Comparison of ENCODE assay signal across 8 mouse cellular contexts in the genomic region with DNA sequence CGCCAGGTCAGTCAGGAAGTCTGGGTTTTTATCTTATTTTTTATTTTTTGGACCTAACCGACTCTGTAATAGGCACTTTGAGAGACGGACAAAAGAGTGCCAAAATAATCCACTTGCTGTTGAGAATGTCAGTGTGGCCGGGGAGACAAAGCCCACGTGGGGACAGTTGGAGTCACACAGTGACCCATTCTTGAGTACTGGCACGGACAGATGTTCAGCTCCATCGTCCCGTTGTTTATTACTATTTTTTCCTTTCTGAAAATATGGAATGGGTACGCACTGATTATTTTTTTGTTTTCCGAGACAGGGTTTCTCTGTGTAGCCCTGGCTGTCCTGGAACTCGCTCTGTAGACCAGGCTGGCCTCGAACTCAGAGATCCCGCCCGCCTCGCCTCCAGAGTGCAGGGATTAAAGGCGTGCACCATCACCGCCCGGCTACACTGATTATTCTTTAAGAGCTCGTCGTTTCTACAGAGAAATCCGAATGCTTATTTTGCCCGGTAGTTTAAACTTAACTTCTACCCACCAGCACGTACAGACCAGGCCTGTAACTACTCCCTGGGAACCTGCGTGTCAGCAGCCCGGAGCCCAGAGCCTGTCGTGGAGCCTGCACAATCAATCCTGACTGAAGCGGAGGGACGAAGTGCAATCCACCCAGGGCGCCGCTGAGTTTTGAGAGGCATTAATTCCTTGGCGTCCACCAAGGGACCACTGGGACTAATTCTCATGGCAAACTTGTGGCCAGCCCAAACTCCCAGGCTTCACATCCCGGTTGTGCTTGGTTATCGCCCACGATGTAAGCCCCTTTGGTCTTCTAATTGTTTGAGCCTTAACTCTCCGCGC. TPM values are rescaled to one million over a fixed set of nuclear protein-coding genes. Genes with fewer than 3 reads are reported as not detected.
A peak's percentile ranks its signal among the peaks of the same experiment; 100 is the strongest.
DNase-seq lines count a peak whose midpoint lies in the region; ATAC-seq and TF ChIP-seq lines count a peak whose summit lies in the region.

No protein-coding gene starts in this region.

- WGBS in lung, embryonic 15.5 days: 2% methylated on average over 36 of the region's 36 CpGs
- 1% methylated on average over 36 of the region's 36 CpGs for WGBS in forebrain, embryonic 10.5 days
- 4% methylated on average over 36 of the region's 36 CpGs for WGBS in kidney, postnatal 0 days
- under 1% methylated on average over 36 of the region's 36 CpGs for WGBS in midbrain, embryonic 12.5 days

- no peak for DNase-seq in lung, postnatal 36 days
- no peak for DNase-seq in forebrain, embryonic 10.5 days (ENCODE audit: extremely low spot score, low spot score)
- peak; percentile 35 for DNase-seq in kidney, postnatal 0 days (ENCODE audit: low spot score)
- DNase-seq in frontal cortex, adult 2 months (ENCODE audit: extremely low spot score in 1 of 2, low spot score in 1 of 2): no peak
- no peak for DNase-seq in layer of hippocampus, postnatal 10 days (ENCODE audit: low spot score in 2 of 2)

- peak; percentile 12; the same call in 1 of the 2 replicates for ATAC-seq in lung, embryonic 15.5 days (ENCODE audit: borderline replicate concordance, extremely low read depth, low FRiP score, low TSS enrichment)
- ATAC-seq in kidney, postnatal 0 days (replicated peaks; ENCODE audit: low FRiP score, low read depth): peak; percentile 33; the same call in 1 of the 2 replicates
- ATAC-seq in midbrain, embryonic 12.5 days (ENCODE audit: low FRiP score, low read depth): peak; percentile 55; the same call in 1 of the 2 replicates

- no peaks in the 10 kb centered on the region for H3K27me3 ChIP-seq in lung, embryonic 15.5 days
- H3K27me3 ChIP-seq in forebrain, embryonic 10.5 days (ENCODE audit: poor library complexity, severe bottlenecking): no peaks in the 10 kb centered on the region
- no peaks in the 10 kb centered on the region for H3K27me3 ChIP-seq in kidney, postnatal 0 days (ENCODE audit: insufficient read depth, low read length)
- no peaks in the 10 kb centered on the region for H3K27me3 ChIP-seq in midbrain, embryonic 12.5 days

- no peak for TF ChIP-seq POLR2A in bone marrow macrophage, adult 2 months (IDR thresholded peaks at IDR 0.05; ENCODE audit: borderline replicate concordance, low read depth, low read length)

- peak overlapping the region; percentile 78 for H3K4me2 ChIP-seq in lung, embryonic 15.5 days
- peak overlapping the region; percentile 72 for H3K4me2 ChIP-seq in kidney, postnatal 0 days (ENCODE audit: low read length)
- peak overlapping the region; percentile 75 for H3K4me2 ChIP-seq in midbrain, embryonic 12.5 days (replicated peaks)

- H3K9me3 ChIP-seq in lung, embryonic 15.5 days: no peaks in the 10 kb centered on the region
- H3K9me3 ChIP-seq in forebrain, embryonic 10.5 days: no peaks in the 10 kb centered on the region
- no peaks in the 10 kb centered on the region for H3K9me3 ChIP-seq in kidney, postnatal 0 days (replicated peaks; ENCODE audit: low read length)
- H3K9me3 ChIP-seq in midbrain, embryonic 12.5 days: no peaks in the 10 kb centered on the region

- H3K4me3 ChIP-seq in lung, embryonic 15.5 days: peak overlapping the region; percentile 100
- H3K4me3 ChIP-seq in bone marrow macrophage, adult 2 months (ENCODE audit: insufficient read depth, low read length): peak overlapping the region; percentile 81
- H3K4me3 ChIP-seq in forebrain, embryonic 10.5 days: peak overlapping the region; percentile 92
- H3K4me3 ChIP-seq in kidney, postnatal 0 days (replicated peaks; ENCODE audit: low read depth, low read length): peak overlapping the region; percentile 98
- H3K4me3 ChIP-seq in midbrain, embryonic 12.5 days: peak overlapping the region; percentile 98

- TF ChIP-seq CTCF in bone marrow macrophage, adult 2 months (IDR thresholded peaks at IDR 0.05; ENCODE audit: low read depth, low read length): no peak
- TF ChIP-seq CTCF in kidney, postnatal 0 days (IDR thresholded peaks at IDR 0.05; ENCODE audit: low read depth): no peak

- H3K9ac ChIP-seq in lung, embryonic 15.5 days: peak overlapping the region; percentile 98
- H3K9ac ChIP-seq in kidney, postnatal 0 days (ENCODE audit: low read depth, low read length): peak overlapping the region; percentile 98
- peak overlapping the region; percentile 96 for H3K9ac ChIP-seq in midbrain, embryonic 12.5 days (replicated peaks)

- H3K27ac ChIP-seq in lung, embryonic 15.5 days: peak overlapping the region; percentile 90
- peak overlapping the region; percentile 67 for H3K27ac ChIP-seq in bone marrow macrophage, adult 2 months (ENCODE audit: insufficient read depth, low read depth, low read length)
- H3K27ac ChIP-seq in forebrain, embryonic 10.5 days: peak overlapping the region; percentile 92
- H3K27ac ChIP-seq in kidney, postnatal 0 days: peak overlapping the region; percentile 86
- H3K27ac ChIP-seq in midbrain, embryonic 12.5 days (replicated peaks): peak overlapping the region; percentile 89

- H3K4me1 ChIP-seq in lung, embryonic 15.5 days: peaks cover 22% of the 10 kb centered on the region
- H3K4me1 ChIP-seq in bone marrow macrophage, adult 2 months (ENCODE audit: control insufficient read depth, insufficient read depth, low read length): peaks cover 23% of the 10 kb centered on the region
- peaks cover 35% of the 10 kb centered on the region for H3K4me1 ChIP-seq in forebrain, embryonic 10.5 days
- H3K4me1 ChIP-seq in kidney, postnatal 0 days (replicated peaks; ENCODE audit: insufficient read depth, low read length): peaks cover 5% of the 10 kb centered on the region; the same call in 1 of the 2 replicates
- peaks cover 35% of the 10 kb centered on the region for H3K4me1 ChIP-seq in midbrain, embryonic 12.5 days

- H3K36me3 ChIP-seq in lung, embryonic 15.5 days: peaks cover 8% of the 10 kb centered on the region
- H3K36me3 ChIP-seq in forebrain, embryonic 10.5 days (replicated peaks): peaks cover 43% of the 10 kb centered on the region
- 0 out of 2 replicates have a peak, but pooled peaks cover 5% of the 10 kb centered on the region for H3K36me3 ChIP-seq in kidney, postnatal 0 days (ENCODE audit: insufficient read depth, low read length)
- H3K36me3 ChIP-seq in midbrain, embryonic 12.5 days: peaks cover 13% of the 10 kb centered on the region; the same call in 1 of the 2 replicates

RNA-seq across cellular contexts. Expression of a gene that starts 0.8 kb away (rescaled TPM):
- 46.4 and 50.4 TPM in 2 replicates for polyA plus RNA-seq in lung, embryonic 15.5 days (2015; fragmentation: Nextera tagmentation; extraction: Ambion mirVana)
- 25.5 and 27.3 TPM in 2 replicates for polyA plus RNA-seq in bone marrow macrophage, adult 2 months (2012; ENCODE audit: insufficient read depth, insufficient read length, missing spikeins)
- polyA plus RNA-seq in forebrain, embryonic 10.5 days (2016; fragmentation: Nextera tagmentation; extraction: Ambion mirVana): 102 and 103 TPM in 2 replicates
- 32.4 and 35.9 TPM in 2 replicates for polyA plus RNA-seq in kidney, postnatal 0 days (2015; fragmentation: Nextera tagmentation; extraction: Ambion mirVana)
- polyA plus RNA-seq in midbrain, embryonic 12.5 days (2016; fragmentation: Nextera tagmentation; extraction: Ambion mirVana): 83.1 and 87.5 TPM in 2 replicates
- polyA plus RNA-seq in frontal cortex, adult 2 months (2012; rRNA removed): 25.9 and 26.5 TPM in 2 replicates
- 10 to 100 TPM; 31.6 to 34.3 TPM for total RNA-seq in layer of hippocampus, postnatal 10 days (2021)

RNA-seq across cellular contexts. Expression of a gene that starts 0.8 kb away (rescaled TPM):
- polyA plus RNA-seq in lung, embryonic 15.5 days (2015; fragmentation: Nextera tagmentation; extraction: Ambion mirVana): 117 and 121 TPM in 2 replicates
- polyA plus RNA-seq in bone marrow macrophage, adult 2 months (2012; ENCODE audit: insufficient read depth, insufficient read length, missing spikeins): 109 and 132 TPM in 2 replicates
- polyA plus RNA-seq in forebrain, embryonic 10.5 days (2016; fragmentation: Nextera tagmentation; extraction: Ambion mirVana): 146 and 151 TPM in 2 replicates
- polyA plus RNA-seq in kidney, postnatal 0 days (2015; fragmentation: Nextera tagmentation; extraction: Ambion mirVana): 131 and 136 TPM in 2 replicates
- polyA plus RNA-seq in midbrain, embryonic 12.5 days (2016; fragmentation: Nextera tagmentation; extraction: Ambion mirVana): 172 and 180 TPM in 2 replicates
- polyA plus RNA-seq in frontal cortex, adult 2 months (2012; rRNA removed): 158 and 167 TPM in 2 replicates
- total RNA-seq in layer of hippocampus, postnatal 10 days (2021): 10 to 100 TPM; 80.5 to 96.2 TPM
